Mouse (Mus musculus): ENCODE data around the gene Gpc6.

DNA sequence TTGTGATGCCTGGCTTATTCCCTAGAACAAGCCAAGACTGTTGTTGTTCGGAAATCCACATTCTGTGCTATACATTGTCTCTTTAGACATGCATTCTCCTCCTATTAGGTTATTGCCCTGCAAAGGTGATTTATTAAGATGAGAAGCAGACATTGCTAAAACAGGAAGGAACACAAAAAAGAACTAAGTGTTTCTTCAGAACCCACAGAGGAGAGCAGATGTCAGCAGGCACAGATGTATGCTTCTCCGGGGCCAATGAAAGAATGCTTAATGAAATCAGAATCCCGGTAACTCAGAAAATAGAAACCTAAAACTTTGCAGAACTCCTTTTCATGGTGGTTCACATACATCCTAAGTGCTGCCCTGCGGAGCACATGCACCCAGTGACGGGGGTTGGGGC lies 837.8 kb downstream of the Gpc6 start:
- TF ChIP-seq POLR2A (IDR thresholded peaks at IDR 0.05; ENCODE audit: extremely low read depth, insufficient read depth, low read length), result no peak
- TF ChIP-seq CTCF (IDR thresholded peaks at IDR 0.05; ENCODE audit: extremely low read depth, insufficient read depth, low read length), result no peak

Measured in cortical plate, adult 2 months (tissue).